Mouse (Mus musculus) brain, embryonic 14.5 days (tissue): ENCODE measurements at regions not wholly inside any gene's neighbourhood (a gene's known extent, or its start where the extent isn't known, plus 50 kb on each side); places are given as distances from the start of the nearest gene placed in this dataset.

Source experiments
- CTCF ChIP-seq: fragments of 200-500 bp; IDR thresholded peaks from 2 replicates; pipeline ENCODE4 v1.5.1; 2012; ENCODE audit warnings: inconsistent platforms, mild to moderate bottlenecking, moderate library complexity, borderline replicate concordance; ENCODE audit not compliant: insufficient read depth, insufficient read length; ENCODE audit errors: extremely low read depth
- POLR2A ChIP-seq: fragments of 200-500 bp; IDR thresholded peaks from 2 replicates; pipeline ENCODE4 v1.6.1; 2012; ENCODE audit warnings: mild to moderate bottlenecking, inconsistent platforms, borderline replicate concordance; ENCODE audit not compliant: poor library complexity, insufficient read depth, insufficient read length, severe bottlenecking; ENCODE audit errors: extremely low read depth

DNA sequence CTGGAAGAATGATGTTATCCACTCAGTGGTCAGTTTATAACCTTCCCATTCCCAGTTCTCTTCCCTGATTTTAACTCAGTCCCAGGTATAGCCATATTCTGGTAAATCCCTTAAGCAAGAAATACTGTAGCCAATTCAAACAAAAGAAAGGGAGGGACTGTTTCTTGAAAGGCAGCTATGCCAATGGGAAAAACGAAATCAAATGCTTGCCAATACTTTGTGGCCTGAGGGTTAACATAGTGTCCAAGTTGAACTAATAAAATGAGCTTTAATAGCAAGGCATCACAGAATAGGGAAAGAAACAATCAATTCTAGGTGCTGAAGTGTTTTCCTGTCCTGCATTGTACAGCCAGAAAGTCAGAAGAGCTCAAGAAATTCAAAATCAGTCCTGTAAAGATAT, 2548.3 kb upstream of the Gm7489 start:
- TF ChIP-seq CTCF (no peak), POLR2A (no peak)
